Mouse (Mus musculus): ENCODE measurements around the gene Eif3c. TPM values are rescaled to one million over a fixed set of nuclear protein-coding genes. Genes with fewer than 3 reads are reported as not detected.
A peak's percentile ranks its signal among the peaks of the same experiment; 100 is the strongest.

The Eif3c gene
- 100 to 1,000 TPM; 142 to 148 TPM for total RNA-seq (2021)
- long read RNA-seq, experiment 1, transcript Eif3c-201 (21 exons, 3,383 nt), result major isoform, 22 of 34 reads
- long read RNA-seq, experiment 1, partial matches to known transcripts, result 12 of 34 reads
- long read RNA-seq, experiment 1, other reads (novel, unspliced or antisense), result 0 of 34 reads
- long read RNA-seq, experiment 2, transcript Eif3c-201 (21 exons, 3,383 nt), result major isoform, 7 of 17 reads
- long read RNA-seq, experiment 2, partial matches to known transcripts, result 10 of 17 reads
- long read RNA-seq, experiment 2, other reads (novel, unspliced or antisense), result 0 of 17 reads

DNA sequence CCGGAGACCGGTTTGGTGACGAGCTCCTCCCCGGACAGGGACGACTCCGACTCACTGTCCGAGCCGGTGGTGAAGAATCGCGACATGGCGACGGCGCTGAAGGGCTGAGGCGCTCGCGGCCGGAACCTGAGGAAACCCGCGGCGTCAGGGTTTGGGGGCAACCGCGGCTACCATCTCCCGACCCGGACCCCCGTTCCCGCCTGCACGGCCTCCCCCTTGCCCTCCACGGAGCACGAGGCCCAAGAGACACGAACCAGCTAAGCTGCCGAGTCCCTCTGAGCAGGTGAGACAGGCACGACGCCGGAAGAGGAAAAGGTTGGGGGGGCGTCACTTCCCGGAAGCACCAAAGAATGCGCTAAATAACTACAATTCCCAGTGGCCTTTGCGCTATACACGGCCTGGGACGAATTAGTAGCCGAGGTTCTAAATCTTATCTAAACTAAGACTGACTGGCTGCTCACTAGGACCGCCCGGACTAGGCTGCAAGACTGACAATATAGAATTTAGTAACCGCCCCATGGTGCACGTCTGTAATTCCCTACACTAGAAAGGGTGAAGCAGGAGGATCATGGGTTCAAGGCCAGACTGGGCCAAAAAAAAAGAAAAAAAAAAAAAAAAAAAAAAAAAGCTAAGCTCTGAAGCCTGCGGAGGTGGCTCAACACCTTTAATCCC is at the start of gene Eif3c:
Gene Eif3c, minus strand, starts transcription at position 318 of the 672 bp plus-strand sequence.
- peak; percentile 92 to 93 for DNase-seq

DNA sequence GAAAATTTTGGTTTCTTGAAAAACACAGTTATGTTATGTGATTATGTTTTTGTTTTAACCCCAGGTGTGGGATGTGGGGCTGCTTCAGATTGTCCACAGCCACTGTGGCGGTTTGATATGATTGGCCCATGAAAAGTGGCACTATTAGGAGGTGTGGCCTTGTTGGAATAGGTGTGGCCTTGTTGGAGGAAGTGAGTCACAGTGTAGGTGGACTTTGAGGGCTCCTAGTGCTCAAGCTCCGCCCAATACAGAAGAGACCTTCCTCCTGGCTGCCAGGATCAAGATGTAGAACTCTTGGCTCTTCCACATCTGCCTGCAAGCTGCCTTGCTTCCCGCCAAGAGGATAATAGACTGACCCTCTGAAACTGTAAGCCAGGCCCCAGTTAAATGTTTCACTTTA is 46.5 kb upstream of the Eif3c start:
- DNase-seq, result no peak

DNA sequence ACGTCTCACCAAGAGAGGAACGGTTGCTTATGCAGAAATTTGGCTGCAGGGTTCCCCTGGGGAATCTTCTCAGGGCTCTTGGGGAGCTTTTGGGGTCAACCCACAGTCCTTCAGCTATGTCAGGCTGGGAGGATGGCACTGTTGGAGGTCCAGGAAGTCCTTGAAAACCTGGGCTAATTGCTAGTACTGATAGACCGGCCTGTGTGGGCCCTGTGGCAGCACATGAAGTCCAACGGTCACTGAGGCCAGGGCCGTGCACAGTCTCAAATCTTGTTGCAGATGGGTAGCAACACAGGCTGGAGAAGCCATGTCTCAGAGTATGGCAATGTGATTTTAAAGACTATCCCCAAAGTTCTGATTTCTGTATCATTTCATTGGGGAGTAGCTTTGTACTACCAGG is 41.6 kb upstream of the Eif3c start:
- DNase-seq, result no peak

DNA sequence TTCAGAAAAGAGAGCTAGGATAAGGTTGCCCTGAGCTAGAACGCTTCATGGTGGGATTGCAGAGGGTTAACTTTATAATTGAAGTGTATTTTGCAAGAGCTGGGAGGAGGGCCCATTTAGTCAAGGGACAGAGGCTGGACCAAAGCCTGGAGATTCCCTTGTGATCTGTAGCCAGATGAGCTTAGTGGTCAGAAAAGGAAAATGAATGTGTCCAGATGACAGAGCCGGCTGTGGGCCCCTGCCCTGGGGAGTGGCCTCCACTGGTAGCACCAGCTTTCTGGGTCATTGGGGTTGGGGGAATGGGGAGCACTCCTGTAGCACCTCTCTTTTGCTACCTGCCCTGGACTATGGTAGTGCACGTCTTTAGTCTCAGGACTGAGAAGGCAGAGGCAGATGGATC is 40.9 kb upstream of the Eif3c start:
- peak; percentile 76 to 79 for DNase-seq

DNA sequence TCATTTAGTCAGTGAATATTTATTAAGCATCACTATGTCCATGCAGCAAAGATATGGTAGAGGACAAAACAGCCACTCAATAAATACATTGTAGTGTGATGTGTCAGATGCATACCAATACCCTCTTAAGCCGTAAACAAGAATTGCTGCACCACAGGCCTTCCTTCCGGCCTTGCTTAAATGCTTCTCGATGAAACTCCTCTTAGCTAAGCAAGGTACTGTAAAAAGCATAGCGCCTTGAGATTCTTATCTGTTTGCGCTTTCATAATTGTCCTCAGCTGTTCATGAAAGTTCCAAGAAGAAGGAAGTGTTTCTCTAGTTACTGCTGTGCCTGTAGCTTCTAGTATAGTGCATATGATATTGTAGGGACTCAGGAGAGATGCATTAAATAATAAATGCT is 40.4 kb upstream of the Eif3c start:
- DNase-seq, result no peak

DNA sequence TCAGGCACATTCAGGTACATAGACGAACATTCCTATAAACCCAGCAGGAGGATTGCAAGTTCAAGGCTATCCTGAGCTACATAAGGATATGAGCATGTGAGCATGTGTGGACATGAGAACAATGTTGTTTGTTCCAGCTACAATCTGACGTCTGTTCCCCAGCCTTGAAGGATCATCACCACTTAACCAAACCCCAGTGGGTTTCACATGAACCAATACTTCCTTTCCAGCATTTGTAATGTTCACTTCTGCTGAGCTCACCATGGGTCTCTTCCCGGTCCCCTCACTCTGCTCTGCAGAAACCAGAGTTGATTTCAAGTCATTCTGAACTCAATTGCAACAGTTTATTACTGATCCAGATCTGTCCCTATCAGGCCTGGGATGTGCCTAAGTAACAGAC is 36.4 kb upstream of the Eif3c start:
- no peak for DNase-seq

DNA sequence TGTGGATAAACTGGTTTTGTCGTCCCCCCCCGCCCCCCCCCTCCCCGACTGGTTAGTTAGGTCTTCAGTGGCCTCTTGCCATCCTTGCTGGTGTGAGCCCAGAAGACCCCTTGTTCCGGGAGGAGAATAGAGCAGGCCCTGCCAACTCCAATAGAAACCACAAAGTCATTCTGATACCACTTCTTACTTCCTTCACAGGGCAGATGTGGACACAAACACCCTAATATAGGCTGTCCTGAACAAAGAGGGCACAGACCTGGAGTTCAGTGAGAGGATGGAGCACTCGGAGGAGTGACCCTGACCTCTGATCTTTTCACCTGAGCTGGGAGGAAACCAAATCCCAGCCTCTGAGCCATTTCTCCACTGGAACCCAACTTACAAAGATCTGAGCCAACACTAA is 35.7 kb upstream of the Eif3c start:
- no peak for DNase-seq

DNA sequence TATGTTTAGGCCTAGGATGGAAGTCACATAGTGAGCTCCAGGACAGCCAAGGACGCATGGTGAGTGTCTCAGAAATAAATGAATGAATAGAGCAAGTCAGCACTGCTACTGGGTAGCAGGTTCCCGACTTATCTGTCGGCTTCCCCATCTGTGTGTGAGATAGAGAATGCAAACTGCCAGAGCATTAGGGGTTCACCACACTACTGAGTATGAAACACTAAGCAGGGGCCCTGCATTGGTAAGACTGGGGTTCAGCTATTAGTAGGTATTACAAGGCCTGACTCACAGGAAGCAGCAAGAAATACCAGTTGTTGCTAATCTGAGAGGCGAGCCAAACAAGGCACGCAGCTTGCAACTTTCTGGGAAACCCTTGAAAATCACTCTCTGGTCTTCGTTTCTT is 32.7 kb upstream of the Eif3c start:
- DNase-seq, result no peak

DNA sequence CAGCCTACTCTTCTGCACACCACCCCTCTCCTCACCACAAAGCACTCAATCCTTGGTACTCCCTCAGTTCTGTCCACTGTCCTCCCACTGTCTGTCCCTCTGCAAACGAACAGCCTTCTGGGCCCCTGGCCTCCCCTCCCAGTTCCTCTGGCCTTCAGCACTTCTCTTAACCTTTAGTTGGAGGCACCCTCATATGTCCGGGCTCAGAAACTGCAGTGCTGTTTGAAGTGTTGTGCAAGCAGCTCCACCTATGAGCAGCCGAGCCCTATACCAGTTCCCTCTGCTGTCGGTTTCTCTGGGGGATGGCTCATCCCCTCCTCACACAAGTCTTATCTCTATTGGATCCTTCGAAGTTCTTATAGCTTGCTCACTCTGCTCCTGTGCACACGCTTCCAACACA is 30.2 kb upstream of the Eif3c start:
- DNase-seq, result no peak

DNA sequence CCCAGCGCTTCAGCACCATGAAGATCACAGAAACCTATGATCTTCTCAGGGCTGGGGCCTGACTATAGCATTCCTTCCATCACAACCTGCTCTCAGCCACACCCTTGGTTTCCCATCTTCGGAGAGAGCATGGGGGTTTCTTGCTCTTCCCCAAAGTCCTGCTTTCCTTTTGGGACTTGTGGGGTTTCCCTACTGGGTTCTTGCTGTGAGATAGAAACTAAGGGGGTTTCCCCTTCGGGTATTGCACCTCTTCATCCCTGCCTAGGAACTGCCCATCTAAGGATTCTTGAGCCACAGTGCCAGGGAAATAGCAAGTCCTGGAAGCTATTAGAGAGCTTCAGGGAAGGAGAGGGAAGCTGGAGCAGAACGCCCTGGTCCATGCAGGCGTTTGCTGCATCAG is 29.7 kb upstream of the Eif3c start:
- no peak for DNase-seq

DNA sequence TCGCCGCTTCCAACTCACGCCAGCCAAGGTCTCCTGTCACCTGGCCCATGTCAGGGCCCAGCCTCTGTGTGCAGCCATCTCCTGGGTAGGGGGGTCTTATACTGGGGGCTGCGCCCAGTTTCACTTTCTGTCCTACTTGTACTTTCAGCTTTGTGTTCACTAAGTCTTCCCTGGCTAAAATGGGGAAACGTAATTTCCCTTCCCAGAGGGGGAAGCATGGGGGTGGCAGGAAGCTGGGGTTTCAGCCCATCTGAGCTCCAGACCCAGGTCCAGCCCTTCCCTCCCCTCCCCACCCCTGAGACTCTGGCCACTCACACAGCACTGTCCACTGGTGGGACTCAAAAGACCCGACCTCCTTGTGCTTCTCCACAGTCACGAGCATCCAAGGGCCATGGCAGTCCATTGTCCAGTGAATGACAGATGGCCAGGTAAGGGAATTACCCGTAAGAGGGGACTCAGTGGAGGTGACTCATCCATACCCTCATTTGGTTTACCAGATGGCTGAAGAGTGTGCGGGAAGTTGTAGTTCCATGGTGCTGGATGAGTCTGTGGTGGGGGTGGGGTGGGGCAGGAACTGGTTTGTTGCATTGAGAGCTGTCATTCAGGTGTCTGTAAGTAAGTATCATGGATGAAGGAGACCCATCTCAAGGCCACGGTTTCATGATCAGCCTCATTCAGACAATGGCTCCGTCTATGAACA is 28.8 kb upstream of the Eif3c start, which contains the start of gene Il27:
Gene Il27, minus strand, starts transcription at position 80 of the 700 bp plus-strand sequence.
- DNase-seq, result no peak

DNA sequence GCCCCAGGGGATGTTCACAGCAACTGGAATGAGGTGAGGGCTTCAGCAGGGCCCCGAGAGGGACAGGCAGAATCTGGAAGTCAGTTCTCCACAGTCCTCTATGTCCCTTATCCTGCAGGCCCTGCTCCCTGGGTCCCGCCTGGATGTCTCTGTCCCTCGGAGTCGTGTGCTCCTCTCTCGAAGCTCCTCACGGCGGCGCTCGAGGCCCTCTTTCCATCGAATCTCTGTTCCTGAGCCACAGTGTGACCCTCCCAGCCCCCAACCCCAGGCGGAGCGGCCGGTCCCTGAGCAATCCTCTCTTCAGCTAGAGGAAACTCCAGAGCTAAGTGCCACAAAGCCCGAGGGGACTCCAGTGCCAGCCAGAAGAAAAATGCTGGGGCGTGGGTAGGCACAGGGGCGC is 21.6 kb upstream of the Eif3c start:
- peak in 1 of 2 experiments; percentile 41 for DNase-seq

DNA sequence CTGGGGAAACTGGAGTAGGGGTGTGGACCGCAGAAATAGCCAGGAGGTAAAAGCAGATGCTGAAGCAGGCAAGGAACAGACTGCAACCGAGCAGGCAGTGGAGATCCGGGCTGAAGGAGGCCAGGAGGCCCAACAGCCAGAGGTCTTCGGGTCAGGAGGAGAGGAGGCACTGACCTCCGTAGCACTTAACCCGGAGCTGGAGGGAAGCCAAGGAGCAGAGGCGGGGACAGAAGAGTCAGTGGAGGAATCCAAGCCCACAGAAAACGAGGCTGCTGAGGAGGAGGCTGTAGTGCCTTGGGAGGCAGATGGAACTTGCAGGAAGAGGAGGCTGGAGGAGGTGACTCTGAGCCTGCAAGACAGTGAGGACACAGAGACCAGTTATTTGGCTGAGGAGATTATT is 20.6 kb upstream of the Eif3c start:
- peak; percentile 64 to 74 for DNase-seq

DNA sequence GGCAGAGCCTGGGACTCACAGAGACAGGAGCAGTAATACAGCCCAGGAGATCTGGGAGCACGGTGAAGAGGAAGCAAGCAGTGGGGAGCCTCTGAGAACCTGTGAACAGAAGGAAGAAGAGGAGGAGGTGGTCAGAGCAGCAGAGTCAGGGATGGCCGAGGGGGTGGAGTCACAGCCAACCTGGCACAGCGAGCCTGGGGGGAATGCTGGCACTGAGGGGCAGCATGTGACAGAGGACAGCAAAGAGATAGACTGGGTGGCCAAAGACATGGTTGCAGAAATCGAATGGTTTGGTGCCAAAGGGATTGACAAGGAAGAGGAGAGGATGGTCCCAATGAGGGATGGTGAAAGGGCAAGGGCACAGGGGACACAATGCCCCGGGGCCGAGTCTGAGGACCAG is 19.5 kb upstream of the Eif3c start, which contains the start of gene Cln3:
Gene Cln3, minus strand, starts transcription at position 101 of the 400 bp plus-strand sequence.
- no peak for DNase-seq

DNA sequence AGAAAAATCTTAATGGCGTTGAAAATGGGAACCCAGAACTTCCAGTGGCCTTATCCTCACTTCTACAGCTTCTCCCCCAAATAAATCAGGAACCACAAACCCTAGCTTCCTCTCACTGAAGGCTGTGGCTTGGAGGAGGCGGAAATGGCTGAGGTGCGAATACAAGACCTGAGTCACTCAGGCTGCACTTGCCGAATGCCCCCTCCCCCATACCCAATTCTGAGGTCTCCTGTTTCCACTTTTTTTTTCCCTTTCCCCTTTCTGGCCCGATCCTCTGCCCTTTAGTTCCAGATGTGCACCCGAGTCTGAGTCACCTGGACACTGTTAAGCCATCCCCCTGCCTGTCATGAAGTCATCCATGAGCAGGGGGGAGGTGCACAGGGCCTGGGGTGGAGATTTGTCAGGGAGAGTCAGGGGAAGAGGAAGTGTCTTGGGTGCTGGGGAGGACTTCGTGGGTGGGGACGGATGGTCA is 18.3 kb upstream of the Eif3c start, which contains the start of gene Apobr:
Gene Apobr, plus strand, starts transcription at position 437 of the 472 bp plus-strand sequence.
- DNase-seq, result peak in 1 of 2 experiments; percentile 49

DNA sequence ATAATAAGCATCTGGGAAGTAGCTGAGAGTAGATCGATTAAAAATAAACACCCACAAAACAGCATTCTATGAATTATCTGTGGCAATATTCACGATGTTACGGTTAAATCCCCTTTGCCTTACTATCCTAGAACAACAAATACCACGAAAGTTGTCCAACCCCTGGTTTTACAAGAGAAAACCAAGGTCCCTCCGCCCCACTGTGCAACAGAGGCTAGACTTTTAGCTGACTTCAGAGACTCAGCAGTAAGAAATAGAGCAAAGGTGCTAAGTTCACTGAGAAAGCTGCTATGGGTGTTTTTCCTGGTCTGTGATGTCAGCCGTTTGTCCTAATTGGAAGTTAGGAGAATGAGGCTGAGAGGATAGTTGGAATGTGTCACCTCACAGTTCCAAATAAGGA is 17.6 kb upstream of the Eif3c start:
- DNase-seq, result no peak

DNA sequence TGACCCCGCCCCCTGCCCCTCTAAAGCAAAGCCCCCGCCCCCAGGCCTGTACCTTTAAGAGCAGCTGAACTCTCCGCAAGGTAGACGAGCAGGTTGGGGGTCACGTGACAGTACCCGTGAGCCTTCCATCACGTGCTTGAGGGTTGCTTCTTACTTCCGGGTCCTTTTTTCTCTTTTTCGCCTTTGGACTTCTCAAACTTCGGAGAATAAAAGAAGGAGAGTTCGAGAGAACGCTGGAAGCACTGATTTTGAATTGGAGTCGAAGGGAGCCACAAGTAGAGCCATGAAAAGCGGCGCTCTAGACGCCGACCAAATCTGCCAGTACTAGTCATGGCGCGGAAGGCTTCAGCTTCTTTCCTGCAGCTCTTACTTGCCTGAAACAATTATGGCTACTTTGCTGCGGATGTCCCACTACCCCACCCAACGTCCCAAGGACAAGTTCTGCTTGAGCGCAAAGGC is 17.1 kb upstream of the Eif3c start:
- peak; percentile 89 to 92 for DNase-seq

DNA sequence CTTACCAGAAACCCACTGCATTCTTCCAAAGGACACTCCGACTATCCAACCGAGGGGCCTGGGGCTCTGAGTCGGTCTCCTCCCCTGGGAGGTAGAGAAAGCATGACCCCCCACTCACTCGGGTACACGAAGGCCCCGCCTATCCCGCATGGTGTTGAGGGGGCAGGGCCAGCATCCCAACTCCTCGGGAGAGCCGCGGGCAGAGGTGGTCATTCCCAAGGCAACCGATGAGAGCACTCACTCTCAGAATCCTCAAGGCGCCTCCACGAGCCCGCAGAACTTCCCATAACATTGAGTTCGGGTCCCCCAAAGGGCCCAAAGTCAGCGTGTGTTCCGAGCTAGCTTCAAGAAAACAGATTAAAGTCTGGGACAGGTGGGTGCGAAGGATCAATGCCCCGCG is 16.5 kb upstream of the Eif3c start:
- no peak for DNase-seq

DNA sequence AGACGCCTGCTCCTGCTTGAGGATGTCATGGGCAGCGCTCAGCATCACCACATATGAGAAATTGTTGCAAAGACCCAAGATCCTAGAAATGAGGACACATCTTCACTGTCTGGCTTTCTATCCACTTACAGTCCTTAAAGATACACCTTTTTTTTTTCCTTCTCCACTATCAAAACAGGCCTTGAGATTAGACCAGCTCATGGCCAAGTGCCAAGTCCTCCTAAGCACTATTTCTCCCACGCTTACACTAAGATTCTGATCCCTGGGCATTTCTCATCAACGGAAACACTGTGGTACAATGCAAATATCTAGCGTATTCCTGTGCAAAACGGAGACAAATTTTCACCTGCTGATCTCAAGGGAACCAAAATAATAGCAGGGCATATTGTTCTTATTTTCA is 15.4 kb upstream of the Eif3c start:
- no peak for DNase-seq

DNA sequence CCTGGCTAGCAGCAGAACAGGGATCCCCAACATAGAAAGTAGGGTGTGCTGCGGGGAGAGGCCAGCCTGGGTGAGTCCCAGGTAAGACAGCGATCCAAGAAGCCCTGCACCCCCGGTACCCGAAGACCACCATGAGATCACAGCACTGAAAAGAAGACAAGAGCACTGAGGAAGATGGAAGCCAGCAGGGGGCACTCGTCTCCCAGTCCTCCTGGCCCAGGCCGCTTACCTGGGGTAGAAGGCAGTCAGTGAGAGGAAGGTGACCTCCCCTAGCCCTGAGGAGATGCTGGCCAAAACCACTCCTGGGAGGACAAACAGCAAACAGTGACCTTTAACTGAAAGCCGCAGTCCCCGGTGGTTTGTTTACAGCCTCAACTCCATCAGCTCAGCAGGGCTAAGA is 13.0 kb upstream of the Eif3c start:
- peak; percentile 38 to 67 for DNase-seq

DNA sequence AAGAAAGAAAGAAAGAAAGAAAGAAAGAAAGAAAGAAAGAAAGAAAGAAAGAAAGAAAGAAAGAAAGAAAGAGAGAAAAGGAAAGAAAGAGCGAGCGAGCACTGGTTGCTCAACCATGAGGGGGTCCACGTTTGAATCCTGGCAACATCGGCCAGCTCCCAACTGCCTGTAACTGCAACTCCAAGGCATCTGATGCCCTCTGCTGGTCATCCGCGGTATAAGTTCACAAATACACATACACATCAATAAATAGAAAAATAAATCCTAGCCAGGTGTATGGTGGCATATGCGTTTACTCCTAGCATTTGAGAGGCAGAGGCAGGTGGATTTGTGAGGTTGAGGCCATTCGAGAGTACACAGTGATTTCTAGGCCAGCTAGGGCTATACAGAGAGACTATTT is 10.7 kb upstream of the Eif3c start:
- DNase-seq, result peak in 1 of 2 experiments; percentile 58

DNA sequence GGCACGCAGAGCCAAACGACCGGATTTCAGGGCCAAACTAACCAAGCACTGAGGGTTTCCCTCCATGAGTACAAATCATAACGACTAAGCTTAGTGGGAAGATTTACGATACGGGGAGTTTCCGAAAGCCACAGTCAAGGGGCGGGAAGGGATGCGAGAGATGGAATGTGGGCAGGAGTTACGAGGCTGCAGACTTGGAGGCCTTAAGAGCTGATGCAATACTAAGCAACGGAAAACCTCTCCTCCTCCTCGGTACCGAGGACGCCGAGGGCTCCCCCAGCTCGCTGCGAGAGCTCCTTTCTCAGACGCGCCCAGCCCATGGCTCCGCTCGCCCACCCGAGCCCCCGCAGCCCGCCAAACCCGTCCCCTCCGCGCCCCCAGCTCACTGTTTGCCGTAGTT is 518 bp downstream of the Eif3c start:
- no peak for DNase-seq

DNA sequence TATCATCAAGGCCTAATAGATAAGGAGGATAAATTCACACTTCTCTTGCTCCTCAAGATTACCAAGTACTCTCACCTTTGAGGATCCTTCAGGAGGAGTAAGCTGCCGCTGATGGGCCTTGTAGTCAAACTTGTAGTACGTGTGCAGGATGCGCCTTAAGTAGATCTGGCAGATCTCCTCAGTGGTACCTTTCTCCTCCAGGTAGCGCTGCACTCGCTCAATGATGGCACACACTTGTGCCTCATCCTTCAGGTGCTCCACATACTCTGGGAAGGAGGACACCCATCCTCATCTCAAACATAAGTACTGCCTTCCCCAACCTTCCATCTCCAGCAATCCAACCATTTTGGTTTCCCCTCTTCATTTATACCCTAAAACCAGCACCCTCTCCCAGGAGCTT is 9.6 kb downstream of the Eif3c start:
- DNase-seq, result no peak
